Mouse (Mus musculus) yolk sac, embryonic 10.5 days (tissue): ENCODE data around the gene Lcmt1.

Experiments used
- DNase-seq: peaks from one replicate; pipeline ENCODE4 v3.0.0-alpha.2; 2017; ENCODE audit warnings: low spot score

Gene Lcmt1

GRCm38 (mm10) chr7:123369759-123370481 lies at the start of gene Lcmt1, which contains the start of gene Arhgap17:
Lcmt1 (plus strand) TSS chr7:123369784.
Arhgap17 (minus strand) TSS chr7:123369915.
- DNase-seq, result peak; percentile 99

DNA sequence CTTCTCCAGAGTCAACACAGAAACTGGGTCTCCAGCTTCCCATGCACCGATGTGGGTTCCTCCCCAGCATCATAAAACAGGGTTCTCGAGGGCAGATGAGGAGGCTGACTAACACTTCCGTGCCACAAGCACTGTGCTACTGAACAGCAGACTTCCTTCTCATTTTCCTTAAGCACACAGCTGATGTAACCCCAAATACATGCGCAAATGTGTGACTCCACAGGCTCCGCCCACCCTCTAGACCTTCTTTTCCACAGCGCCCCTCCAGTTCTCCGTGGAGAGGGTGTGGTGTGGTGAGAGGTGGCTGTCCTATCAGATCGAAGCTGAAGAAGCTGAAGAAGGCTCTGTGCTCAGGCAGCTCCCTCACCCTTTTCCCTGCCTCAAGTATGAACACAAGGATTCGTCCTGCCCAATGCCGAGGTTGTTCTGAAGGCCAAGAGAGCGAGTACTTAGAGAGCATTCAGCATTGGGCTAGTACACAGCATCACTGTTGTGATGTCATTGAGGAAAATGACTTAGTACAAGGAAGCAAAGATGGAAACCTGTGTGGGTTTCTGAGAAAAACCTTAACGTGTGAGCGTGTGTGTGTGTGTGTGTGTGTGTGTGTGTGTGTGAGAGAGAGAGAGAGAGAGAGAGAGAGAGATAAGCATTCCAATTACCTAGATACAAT lies 47.0 kb upstream of the Lcmt1 start:
- no peak for DNase-seq

GRCm38 (mm10) chr7:123323388-123323787 lies 46.2 kb upstream of the Lcmt1 start:
- DNase-seq, result no peak

GRCm38 (mm10) chr7:123324105-123324504 lies 45.5 kb upstream of the Lcmt1 start:
- DNase-seq, result no peak

- no peak for DNase-seq
Observed at GRCm38 (mm10) chr7:123326062-123326461, 43.5 kb upstream of the Lcmt1 start.

DNA sequence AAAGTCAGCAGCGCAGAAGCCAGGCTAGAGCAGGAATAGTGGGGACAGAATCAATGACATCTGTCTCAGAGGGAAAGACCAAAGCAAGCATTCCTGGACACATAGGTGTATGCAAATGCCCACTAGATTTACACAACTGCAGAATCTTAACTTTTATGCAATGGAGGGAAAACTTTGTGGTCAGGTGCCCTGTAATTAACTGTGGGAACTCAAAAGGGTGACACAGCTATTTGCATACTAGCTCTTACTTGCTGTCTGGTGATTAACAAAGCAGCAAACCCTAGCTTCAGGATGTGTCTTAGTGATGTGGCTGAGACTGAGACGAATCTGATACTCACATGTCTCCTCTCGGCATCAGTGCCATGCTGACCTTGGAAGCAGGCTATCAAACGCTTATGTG lies 42.7 kb upstream of the Lcmt1 start:
- DNase-seq, result no peak

- no peak for DNase-seq
Observed at GRCm38 (mm10) chr7:123327909-123328308, 41.7 kb upstream of the Lcmt1 start.

DNA sequence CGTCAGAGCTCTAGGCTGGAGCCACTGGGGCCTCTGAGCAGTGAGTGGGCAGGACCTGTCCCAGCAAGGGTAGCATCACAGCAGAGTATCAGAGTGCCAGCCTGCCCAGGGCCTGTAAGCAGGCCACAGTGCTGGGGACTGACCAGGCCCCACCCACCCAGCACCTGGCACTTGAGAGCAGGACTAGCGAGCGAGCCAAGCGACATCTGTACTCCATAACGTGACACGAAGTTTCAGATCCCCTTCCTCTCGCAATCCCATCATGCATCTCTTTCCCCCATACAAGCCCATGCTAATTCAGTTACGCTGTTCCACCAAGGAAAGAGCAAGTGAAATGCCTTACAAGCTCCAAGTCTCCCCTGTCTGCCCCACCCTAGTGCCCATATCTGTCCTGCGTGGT lies 39.1 kb upstream of the Lcmt1 start:
- no peak for DNase-seq

DNA sequence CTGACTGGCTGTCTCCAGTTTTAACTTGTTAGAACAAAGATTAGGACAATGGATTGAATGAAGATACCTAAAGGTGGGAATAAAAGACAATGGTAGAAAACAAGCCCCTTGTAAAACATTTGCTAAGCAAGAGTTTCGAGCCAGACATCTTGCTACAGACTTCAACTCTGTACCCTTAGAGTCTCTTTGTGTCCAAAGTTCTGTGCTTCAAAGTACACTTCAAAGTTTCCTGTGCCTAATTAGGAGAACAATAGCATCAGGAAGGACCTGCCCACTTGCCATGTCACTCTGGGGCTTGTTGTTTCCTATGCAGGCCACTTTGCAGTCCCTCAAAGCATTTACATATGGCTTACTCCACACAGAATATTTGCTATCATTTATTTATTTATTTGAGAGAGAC lies 33.3 kb upstream of the Lcmt1 start:
- peak; percentile 42 for DNase-seq

- peak; percentile 66 for DNase-seq
Observed at GRCm38 (mm10) chr7:123338351-123338750, 31.2 kb upstream of the Lcmt1 start.

DNA sequence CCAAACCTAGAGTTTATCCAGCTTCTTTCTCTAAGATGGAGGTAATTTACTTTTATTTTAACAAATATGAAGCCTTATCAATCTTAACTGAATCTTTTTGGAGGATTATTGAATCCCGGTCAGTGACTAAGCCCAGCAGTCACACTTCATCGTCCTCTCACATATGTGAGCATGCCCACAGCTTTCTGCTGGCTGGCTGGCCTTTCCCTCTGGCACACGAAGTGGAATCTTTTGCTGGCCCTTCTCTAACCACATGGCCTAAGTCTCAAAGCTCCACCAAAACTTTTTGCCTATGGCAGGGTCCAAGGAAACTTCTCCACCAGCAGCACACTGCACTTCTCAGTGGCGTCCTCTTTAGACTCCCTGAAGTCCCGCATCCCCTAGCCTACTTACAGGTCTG lies 27.7 kb upstream of the Lcmt1 start:
- DNase-seq, result no peak

DNA sequence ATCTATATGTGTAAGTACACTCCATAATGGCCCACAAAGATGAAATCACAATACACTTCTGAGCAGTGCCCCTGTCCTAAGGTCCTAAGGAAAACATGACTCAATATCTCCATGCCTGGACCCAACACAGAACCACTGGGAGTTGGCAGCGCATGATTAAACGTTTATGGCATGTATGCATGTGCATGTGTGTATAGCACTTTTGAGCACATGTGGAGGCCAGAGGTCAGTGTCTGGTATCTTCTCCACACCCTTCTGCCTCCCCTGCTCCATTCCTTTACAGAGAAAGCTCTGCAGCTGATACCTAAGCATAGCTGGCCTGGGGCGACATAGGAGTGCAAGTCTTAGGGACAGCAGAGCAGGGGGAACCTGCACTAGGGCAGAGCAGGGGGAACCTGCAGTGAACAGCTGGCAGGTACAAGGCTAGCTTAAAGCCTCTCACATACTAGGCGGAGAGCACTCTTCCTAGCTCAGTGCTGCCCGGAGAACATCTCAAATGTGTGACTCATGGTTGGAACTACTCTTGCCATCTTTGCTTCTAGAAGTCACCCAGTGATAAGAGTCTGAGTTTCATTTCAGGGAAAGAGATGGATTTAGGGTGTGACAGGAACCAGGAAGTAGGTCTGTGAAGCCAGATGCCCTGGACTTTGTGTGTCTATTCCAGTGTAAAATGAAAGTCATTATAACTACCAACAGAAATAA lies 25.4 kb upstream of the Lcmt1 start:
- no peak for DNase-seq

DNA sequence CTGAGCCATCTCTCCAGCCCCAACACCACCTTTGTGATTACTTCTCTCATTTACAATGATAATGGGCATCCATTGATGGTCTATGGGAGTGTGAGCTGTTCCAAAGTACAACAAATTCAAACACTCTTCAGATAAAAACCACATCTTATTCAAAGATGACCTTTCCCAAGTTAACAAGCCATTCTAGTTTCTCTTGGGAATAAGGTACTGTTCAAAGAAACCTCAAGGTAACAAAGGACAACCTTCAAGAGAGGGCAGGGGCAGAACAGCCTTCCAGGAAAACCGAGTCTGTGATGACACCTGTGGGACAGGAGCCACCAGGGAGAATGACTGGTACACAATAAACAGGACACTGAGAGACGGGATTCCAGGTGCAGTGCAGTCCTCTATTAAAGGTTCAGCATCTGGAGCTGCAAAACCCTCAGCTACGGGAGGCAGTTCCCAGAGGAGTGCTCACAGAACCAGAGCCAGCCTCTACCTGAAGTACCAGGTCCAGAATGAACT lies 24.5 kb upstream of the Lcmt1 start:
- DNase-seq, result no peak

- no peak for DNase-seq
Observed at GRCm38 (mm10) chr7:123346631-123347290, 22.8 kb upstream of the Lcmt1 start.

- DNase-seq, result no peak
Observed at GRCm38 (mm10) chr7:123349813-123350212, 19.8 kb upstream of the Lcmt1 start.

DNA sequence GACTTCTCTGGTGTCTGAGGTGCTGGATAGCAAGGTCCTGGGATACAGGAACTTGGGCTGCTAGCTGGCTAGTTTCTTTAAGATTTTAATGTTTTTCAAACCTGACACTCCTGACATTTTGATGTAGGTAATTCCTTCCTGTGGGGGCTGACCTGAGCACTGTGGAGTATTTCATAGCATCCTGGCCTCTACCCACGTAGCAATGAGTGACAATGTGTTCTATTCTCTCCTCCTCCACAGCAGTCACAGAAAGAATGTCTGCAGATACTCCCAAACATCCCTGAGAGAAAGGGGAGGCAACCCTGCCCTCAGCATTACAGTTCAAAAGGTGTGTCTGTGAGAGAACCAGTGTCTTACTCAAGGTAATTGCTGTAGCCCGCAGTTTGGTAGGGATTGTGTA lies 19.3 kb upstream of the Lcmt1 start:
- no peak for DNase-seq

GRCm38 (mm10) chr7:123353081-123353480 lies 16.5 kb upstream of the Lcmt1 start:
- DNase-seq, result no peak

GRCm38 (mm10) chr7:123353879-123354278 lies 15.7 kb upstream of the Lcmt1 start:
- peak; percentile 87 for DNase-seq

- DNase-seq, result no peak
Observed at GRCm38 (mm10) chr7:123354392-123354791, 15.2 kb upstream of the Lcmt1 start.

GRCm38 (mm10) chr7:123354851-123355250 lies 14.7 kb upstream of the Lcmt1 start:
- no peak for DNase-seq

GRCm38 (mm10) chr7:123356158-123356557 lies 13.4 kb upstream of the Lcmt1 start:
- no peak for DNase-seq

DNA sequence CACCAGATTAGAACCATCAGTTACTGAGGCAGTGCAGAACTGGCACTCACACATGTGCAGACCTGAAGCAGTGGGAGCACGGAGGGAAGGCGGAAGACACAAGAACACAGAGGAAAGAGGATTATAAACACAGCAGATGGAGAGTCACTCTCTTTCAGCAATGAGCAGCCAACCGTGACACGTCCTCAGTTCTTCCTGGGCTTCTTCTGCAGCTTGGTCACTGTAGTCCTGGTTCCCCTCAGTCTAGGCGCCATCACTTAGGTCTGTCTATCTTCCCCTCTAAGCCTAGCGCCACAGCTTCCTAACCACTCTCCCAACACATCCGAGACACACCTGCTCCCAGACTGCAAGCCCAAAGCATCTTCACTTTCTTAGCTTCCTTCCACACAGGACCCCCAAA lies 10.5 kb upstream of the Lcmt1 start:
- DNase-seq, result no peak
